Mouse (Mus musculus) erythroblast, embryonic 14.5 days (primary cell): ENCODE measurements around the gene Mecr. TPM values are rescaled to one million over a fixed set of nuclear protein-coding genes. Genes with fewer than 3 reads are reported as not detected.

ENCODE experiments used
- H3K27me3 ChIP-seq: 2 replicates; pipeline ENCODE4 v1.6.1; 2012; ENCODE audit warnings: inconsistent platforms; ENCODE audit not compliant: control insufficient read depth
- H3K36me3 ChIP-seq: 2 replicates; pipeline ENCODE4 v1.6.1; 2012; ENCODE audit warnings: mild to moderate bottlenecking, inconsistent platforms; ENCODE audit not compliant: control insufficient read depth
- H3K4me1 ChIP-seq: 2 replicates; pipeline ENCODE4 v1.6.1; 2012; ENCODE audit warnings: inconsistent platforms; ENCODE audit not compliant: control insufficient read depth
- H3K4me3 ChIP-seq: replicated peaks from 2 replicates; pipeline ENCODE3; 2012; ENCODE audit warnings: moderate library complexity, mild to moderate bottlenecking, inconsistent platforms
- H3K9me3 ChIP-seq: 2 replicates; pipeline ENCODE4 v1.6.1; 2012; ENCODE audit warnings: low read length, inconsistent platforms, mixed read lengths; ENCODE audit not compliant: control insufficient read depth
- GATA1 ChIP-seq: IDR thresholded peaks from 2 replicates; pipeline ENCODE4 v1.6.1; 2012; ENCODE audit warnings: low read length, inconsistent platforms, mixed read lengths
- TAL1 ChIP-seq: IDR thresholded peaks from 3 replicates; pipeline ENCODE4 v1.6.1; 2012; ENCODE audit warnings: low read length, inconsistent platforms, mixed read lengths
- polyA plus RNA-seq: library from polyadenylated mRNA; stranded (reverse); fragments of >175 nt; gene quantifications from 2 replicates; pipeline ENCODE4 v1.2.3, GENCODE M21; 2012

Gene Mecr
- polyA plus RNA-seq, 1 experiment, result 1.8 TPM

DNA sequence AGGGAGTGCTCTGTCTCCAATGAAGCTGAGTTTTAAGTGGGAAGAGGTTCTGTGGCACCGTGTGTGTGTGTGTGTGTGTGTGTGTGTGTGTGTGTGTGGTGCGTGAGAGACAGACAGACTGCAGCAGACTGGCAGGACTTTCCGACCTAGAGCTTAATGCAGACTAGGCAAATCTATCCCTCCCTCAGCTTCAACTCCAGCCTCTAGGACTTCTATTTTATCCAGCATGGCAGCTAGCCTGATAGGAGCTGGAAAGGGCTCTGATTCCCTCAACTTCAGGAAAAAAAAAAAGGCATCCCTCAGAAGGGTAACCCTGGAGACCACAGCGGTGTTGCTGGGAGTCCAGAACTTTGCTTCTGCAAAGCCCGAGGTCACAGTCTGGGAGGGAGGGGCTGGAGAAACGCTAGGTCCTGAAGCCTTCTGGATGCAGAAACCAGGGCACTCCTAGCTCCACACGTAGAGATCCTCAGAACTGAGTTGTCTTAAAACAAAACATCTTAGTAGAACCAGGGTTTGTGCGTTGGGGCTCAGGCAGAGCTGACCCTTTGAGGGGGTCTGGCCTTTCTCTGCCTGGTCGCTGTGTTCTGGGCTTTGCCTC is 70.9 kb downstream of the Mecr start:
- Histone ChIP-seq H3K9me3 (peaks cover 5% of the 10 kb centered on the region; the same call in 1 of the 2 replicates), H3K36me3 (no peaks in the 10 kb centered on the region), H3K4me1 (peaks cover 10% of the 10 kb centered on the region), H3K4me3 (no peak overlapping the region), H3K27me3 (peaks cover 96% of the 10 kb centered on the region)
- TF ChIP-seq TAL1 (no peak), GATA1 (no peak)

DNA sequence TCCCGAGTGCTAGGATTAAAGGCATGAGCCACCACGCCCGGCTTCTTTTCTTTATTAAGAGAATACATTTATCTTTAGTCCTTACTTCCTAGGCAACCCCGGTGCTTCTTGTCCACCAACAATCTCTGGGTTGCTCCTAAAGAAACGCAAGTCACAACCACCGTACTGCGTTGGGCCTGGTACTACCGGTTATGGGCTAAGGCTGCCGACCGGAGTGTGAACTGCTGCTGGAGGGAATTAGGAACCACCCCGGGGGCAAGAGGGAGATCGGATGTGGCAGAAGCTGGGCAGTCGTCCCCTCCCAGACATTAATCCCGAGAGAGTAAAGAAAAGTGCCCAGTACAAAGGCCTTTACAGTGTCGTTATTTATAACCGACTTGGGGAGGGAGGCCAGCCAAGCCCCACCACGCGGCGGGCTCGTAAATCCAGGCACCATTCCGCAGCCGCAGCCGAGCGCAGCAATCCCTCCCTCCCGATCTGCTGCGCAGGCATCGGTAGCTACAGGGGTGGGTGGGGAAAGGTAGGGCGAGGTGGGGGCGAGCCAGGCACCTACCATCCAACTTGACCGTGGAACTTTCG is 71.7 kb downstream of the Mecr start:
- Histone ChIP-seq H3K27me3 (peaks cover 99% of the 10 kb centered on the region), H3K4me1 (peaks cover 10% of the 10 kb centered on the region), H3K4me3 (no peak overlapping the region), H3K36me3 (peaks cover 4% of the 10 kb centered on the region), H3K9me3 (peaks cover 6% of the 10 kb centered on the region; the same call in 1 of the 2 replicates)
- TF ChIP-seq TAL1, result no peak
- TF ChIP-seq GATA1, result no peak

GRCm38 (mm10) chr4:131915821-131916328 is 72.6 kb downstream of the Mecr start:
- no peak for TF ChIP-seq GATA1
- H3K4me1 ChIP-seq, result peaks cover 12% of the 10 kb centered on the region
- peaks cover 99% of the 10 kb centered on the region for H3K27me3 ChIP-seq

DNA sequence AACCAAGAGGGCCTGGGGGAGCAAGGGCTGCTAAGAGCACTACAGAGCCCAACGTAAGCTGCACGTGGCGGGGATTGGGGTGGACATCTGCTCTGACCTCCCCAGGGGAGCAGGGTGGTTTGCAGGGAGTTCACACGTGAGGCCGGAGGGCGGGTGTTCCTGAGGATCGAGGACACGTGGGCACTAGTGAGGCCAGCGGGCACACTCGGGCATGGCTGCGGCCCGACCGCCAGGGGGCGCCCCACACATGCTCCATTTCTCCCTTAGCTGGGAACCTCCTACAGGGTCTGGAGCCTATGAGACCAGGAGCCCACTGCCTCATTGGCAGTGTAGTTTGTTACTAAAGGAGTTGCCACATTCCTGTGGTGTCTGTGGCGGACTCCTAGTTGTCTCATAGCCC is 73.2 kb downstream of the Mecr start:
- Histone ChIP-seq H3K4me1 (peaks cover 14% of the 10 kb centered on the region), H3K36me3 (peaks cover 13% of the 10 kb centered on the region), H3K4me3 (no peak overlapping the region), H3K27me3 (peaks cover 99% of the 10 kb centered on the region), H3K9me3 (peaks cover 12% of the 10 kb centered on the region; the same call in 1 of the 2 replicates)
- TF ChIP-seq GATA1 (no peak), TAL1 (no peak)

More at GRCm38 (mm10) chr4:131915821-131916328, 72.6 kb downstream of the Mecr start:
- H3K36me3 ChIP-seq, result peaks cover 10% of the 10 kb centered on the region
- peaks cover 10% of the 10 kb centered on the region; the same call in 1 of the 2 replicates for H3K9me3 ChIP-seq
- H3K4me3 ChIP-seq, result no peak overlapping the region

DNA sequence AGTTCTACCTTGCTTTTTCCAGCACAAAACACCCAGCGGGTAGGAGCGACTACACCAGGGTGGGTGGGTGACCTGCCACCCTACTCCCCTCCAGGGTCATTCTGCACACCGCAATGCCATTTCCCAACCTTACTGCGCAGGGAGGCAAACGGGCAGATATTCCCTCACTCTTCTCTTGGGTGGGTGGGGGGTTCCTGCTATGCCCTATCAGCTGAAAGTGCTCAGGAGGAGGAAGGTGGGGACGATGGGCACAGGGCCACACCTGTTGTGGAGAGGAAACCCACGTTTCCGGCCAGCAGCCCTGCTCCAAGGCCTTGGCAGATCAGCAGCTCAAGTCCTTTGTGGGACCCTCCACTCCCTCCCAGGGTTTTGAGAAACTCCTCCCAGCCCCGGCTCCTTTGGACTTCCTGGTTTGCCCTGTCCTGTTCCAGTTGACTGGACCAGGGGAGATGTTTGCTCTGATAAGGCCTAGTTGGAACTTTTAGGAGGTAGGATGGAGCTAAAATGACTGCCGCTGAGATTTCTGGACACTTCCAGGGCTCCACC is 73.8 kb downstream of the Mecr start:
- peaks cover 12% of the 10 kb centered on the region; the same call in 1 of the 2 replicates for H3K9me3 ChIP-seq
- peaks cover 20% of the 10 kb centered on the region for H3K4me1 ChIP-seq
- TF ChIP-seq GATA1 (no peak), TAL1 (no peak)
- H3K36me3 ChIP-seq, result peaks cover 16% of the 10 kb centered on the region
- H3K4me3 ChIP-seq, result no peak overlapping the region
- H3K27me3 ChIP-seq, result peaks cover 99% of the 10 kb centered on the region

Other genes with a start within 250 kb of the Mecr start
- 0.50 and 0.55 TPM in 2 replicates for gene Ptpru, start 5.2 kb upstream of the Mecr start, polyA plus RNA-seq
- gene Srsf4, start 30.1 kb downstream of the Mecr start, polyA plus RNA-seq, result 37.6 and 42.6 TPM in 2 replicates
- gene Tmem200b, start 78.3 kb downstream of the Mecr start, polyA plus RNA-seq, result not detected in 2 replicates
- 0.05 and 0.06 TPM in 2 replicates for gene Gm10300, start 231.2 kb downstream of the Mecr start, polyA plus RNA-seq
- gene Epb41, start 231.9 kb downstream of the Mecr start, polyA plus RNA-seq, result 120 and 121 TPM in 2 replicates